Mouse (Mus musculus): ENCODE results near the gene Gli1. TPM values are rescaled to one million over a fixed set of nuclear protein-coding genes. Genes with fewer than 3 reads are reported as not detected.

Gli1 gene
- polyA plus RNA-seq, 1 experiment, result 0.06 TPM

GRCm38 (mm10) chr10:127290930-127291880 is 50.6 kb downstream of the Gli1 start:
- no peak for TF ChIP-seq GATA1 (IDR thresholded peaks at IDR 0.05; ENCODE audit: low read length)

GRCm38 (mm10) chr10:127290307-127290929 is 51.4 kb downstream of the Gli1 start:
- no peak for TF ChIP-seq GATA1 (IDR thresholded peaks at IDR 0.05; ENCODE audit: low read length)

GRCm38 (mm10) chr10:127289573-127290191 is 52.1 kb downstream of the Gli1 start:
- TF ChIP-seq GATA1 (IDR thresholded peaks at IDR 0.05; ENCODE audit: low read length), result no peak

DNA sequence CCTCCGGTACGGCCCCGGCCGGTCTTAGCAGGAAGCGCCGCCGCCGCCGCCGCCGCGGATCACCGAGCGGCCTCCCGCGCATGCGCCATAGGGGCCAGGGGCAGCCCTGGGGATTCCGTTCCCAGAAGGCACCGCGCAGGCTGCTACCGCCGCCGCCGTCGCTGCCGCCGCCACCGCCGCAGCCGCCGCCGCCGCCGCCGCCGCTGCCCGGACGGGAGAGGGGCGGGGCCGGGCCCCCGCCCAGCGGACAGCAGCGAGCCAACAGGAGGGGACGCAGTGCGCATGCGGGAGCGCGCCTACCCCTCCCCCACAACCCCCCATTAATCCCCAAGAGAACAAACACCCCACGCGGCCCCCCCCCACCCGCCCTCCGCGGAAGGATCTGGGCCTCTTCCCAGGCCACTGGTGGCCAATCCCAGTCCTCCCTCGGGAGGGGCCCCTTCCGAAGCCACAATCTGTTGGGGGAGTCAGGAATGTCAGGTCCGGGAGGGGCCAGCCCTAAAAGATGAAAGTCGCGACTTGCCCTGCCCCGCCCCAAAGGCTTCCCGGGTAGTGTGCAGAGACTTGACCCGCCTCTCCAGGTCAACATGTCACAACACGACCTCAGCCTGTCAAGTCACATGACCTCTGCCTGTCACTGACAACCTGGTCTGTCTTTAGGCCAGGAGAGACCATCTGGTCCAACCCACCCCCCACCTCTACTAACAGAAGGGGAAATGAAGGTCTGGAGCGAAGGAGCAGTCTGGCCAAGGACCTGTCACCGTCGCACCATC is 52.8 kb downstream of the Gli1 start, which contains the start of gene Mbd6:
Mbd6 (minus strand) TSS at position 219 of the 773 bp plus-strand sequence.
- no peak for TF ChIP-seq GATA1 (IDR thresholded peaks at IDR 0.05; ENCODE audit: low read length)

- no peak for TF ChIP-seq GATA1 (IDR thresholded peaks at IDR 0.05; ENCODE audit: low read length)
Measured at GRCm38 (mm10) chr10:127288328-127288799, 53.4 kb downstream of the Gli1 start.

- TF ChIP-seq GATA1 (IDR thresholded peaks at IDR 0.05; ENCODE audit: low read length), result no peak
Measured at GRCm38 (mm10) chr10:127287936-127288293, 53.9 kb downstream of the Gli1 start.

GRCm38 (mm10) chr10:127287271-127287935 is 54.4 kb downstream of the Gli1 start:
- TF ChIP-seq GATA1 (IDR thresholded peaks at IDR 0.05; ENCODE audit: low read length), result no peak

DNA sequence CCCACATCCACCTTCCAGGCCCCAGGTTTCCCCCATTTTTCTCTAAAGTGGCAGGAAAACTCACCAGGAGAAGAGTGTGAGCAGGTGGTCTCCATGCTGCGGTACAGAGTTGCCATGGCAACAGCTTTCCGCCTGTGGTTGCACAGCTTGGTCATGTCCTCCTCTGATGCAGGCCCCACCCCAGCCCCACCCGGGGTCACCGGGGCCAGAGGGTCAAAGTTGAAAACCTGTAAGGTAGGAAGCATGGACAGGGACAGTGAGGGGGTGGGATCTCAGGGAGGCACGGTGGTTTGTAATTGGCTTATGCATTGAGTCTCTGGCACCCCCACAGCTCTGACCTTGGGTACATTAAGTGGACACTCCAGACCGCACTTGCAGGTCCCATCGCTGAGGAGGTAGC is 55.0 kb downstream of the Gli1 start:
- no peak for TF ChIP-seq GATA1 (IDR thresholded peaks at IDR 0.05; ENCODE audit: low read length)

GRCm38 (mm10) chr10:127286194-127286593 is 55.6 kb downstream of the Gli1 start:
- TF ChIP-seq GATA1 (IDR thresholded peaks at IDR 0.05; ENCODE audit: low read length), result no peak

DNA sequence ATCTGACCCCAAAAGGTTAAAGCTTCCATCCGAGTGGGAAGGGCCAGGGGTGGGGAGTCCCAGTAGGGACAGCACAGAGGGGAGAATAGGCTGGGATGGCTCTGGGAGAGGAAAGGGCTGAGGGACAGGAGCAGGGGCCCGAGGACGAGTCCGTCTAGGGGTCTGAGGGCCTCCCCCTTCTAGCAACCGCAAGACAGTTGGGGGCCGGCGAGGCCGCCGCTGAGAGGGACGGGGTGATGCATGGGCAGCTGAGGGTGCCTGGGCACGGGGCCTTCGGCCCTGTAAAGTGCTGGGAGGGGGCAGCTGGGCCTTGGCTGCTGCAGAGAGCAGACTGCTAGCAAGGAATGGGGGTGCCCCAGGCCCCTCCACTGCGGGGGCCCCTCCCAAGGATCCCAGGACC is 56.1 kb downstream of the Gli1 start:
- no peak for TF ChIP-seq GATA1 (IDR thresholded peaks at IDR 0.05; ENCODE audit: low read length)

DNA sequence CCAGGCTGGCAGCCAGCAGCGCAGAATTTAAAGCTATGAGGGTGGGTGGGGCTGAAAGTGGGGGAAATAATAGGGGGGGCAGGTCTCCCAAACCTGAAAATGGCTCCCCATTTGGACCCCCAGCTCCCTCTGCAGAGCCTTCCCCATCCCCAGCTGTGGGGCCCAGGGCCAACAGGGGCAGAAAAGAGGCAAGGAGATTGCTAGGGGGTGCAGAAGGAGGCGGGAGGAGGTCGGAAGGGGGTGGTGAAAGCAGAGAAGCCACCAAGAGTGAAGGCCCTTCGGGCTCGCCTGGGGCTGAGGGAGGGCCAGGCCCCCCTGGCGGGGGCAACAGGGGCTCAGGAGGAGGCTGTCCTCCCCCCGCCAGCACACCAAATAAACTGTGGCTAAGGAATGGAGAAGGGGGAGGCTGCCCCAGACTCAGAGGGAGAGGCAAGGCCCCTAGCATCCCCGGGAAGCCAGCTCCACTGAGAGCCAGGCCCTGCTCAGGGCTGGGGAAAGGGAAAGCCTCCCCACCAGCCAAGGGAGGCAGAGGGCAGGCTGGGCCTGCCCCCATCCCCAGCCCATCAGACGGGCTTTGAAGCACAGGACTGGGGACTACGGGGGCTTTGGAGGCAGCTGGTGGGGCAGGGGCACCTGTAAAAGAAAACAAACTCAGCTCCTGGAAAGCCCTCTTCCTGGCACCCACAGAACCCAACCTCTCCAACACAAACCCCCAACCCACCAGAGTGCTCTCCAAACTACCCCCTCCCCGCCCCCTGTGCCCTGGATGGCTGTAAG is 56.9 kb downstream of the Gli1 start:
- TF ChIP-seq GATA1 (IDR thresholded peaks at IDR 0.05; ENCODE audit: low read length), result no peak

DNA sequence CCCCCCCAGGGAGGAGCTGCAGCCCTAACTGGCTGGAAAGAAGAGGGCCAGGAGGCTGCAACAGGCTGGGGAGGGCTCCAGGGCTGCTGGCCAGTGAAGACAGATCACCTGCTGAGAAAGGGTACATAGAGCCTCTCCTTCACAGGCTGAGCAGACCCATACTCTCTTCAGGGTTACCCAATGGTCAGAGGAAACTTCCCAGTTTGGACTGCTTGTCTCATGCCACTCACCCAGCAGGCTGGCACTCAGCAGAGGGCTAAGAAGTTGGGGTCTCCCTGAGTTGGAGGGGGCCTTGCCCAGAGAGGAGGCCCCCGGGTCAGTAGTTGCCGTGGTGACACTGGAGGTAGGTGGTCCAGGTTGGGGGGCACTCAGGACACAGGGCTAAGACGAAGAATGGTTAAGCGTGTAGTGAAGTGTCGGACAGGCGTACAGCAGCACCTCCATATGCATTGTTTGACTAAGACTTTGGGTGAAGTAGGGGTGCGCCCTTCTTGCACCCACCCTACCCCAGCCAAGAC is 57.6 kb downstream of the Gli1 start:
- no peak for TF ChIP-seq GATA1 (IDR thresholded peaks at IDR 0.05; ENCODE audit: low read length)

DNA sequence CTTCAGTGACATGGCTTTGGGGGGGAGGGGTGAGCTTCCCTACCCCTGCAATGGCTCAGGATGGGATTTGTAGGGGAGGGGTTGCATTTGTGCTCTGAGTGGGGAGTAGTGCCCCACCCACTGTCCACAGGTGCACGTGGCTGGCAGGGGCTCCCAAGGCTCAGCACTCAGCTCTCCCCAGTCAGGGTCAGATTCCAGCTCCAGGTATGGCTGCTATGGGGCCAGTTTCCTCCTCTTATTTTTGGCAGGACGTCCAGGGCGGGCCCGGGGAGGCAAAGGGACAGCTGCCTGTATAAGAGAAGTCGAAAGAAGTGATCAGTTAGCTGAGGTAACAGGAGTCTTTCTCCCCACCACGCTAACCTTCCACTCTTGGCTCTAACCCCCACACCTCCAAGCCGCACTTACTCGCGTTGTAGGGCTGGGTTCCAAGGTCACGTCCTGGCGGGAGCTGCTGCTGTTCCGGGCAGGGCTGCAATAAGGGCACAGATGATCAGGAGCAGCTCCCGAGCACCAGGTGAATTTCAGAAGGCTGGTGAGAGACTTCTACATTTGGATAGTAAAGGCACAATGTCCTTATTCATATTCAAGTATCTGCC is 59.1 kb downstream of the Gli1 start:
- TF ChIP-seq GATA1 (IDR thresholded peaks at IDR 0.05; ENCODE audit: low read length), result no peak

Data from G1E-ER4 (cell line).